Mouse (Mus musculus) testis, adult 2 months (tissue): ENCODE data around the gene Uqcrq.

Experiments
- CTCF ChIP-seq: fragments of 200-500 bp; IDR thresholded peaks from 2 replicates; pipeline ENCODE4 v1.5.1; 2012; ENCODE audit warnings: low read depth, mild to moderate bottlenecking, inconsistent platforms, low read length, moderate library complexity; ENCODE audit not compliant: control insufficient read depth, insufficient read depth, insufficient replicate concordance
- POLR2A ChIP-seq: fragments of 200-500 bp; IDR thresholded peaks from 2 replicates; pipeline ENCODE4 v1.6.1; 2012; ENCODE audit warnings: low read depth, mild to moderate bottlenecking, inconsistent platforms, low read length, moderate library complexity; ENCODE audit not compliant: control insufficient read depth

- TF ChIP-seq POLR2A: no peak
- TF ChIP-seq CTCF: no peak
Measured at GRCm38 (mm10) chr11:53383758-53384428, 46.7 kb downstream of the Uqcrq start.
